Mouse (Mus musculus) kidney, adult 2 months (tissue): ENCODE data around the gene Map3k12. TPM values are rescaled to one million over a fixed set of nuclear protein-coding genes. Genes with fewer than 3 reads are reported as not detected.

Experiments used
- DNase-seq: peaks from one replicate; pipeline ENCODE4 v3.0.0; 2021
- H3K27ac ChIP-seq: fragments of 200-500 bp; 2 replicates; pipeline ENCODE4 v1.5.1; 2012; ENCODE audit warnings: low read depth, low read length, control low read depth, inconsistent platforms; ENCODE audit not compliant: insufficient read depth
- H3K27me3 ChIP-seq: fragments of 200-500 bp; replicated peaks from 2 replicates; pipeline ENCODE4 v1.6.1; 2012; ENCODE audit warnings: mild to moderate bottlenecking, moderate library complexity, low read length, inconsistent platforms; ENCODE audit not compliant: control insufficient read depth, insufficient read depth
- H3K36me3 ChIP-seq: fragments of 200-500 bp; 2 replicates; pipeline ENCODE4 v1.6.1; 2012; ENCODE audit warnings: mild to moderate bottlenecking, moderate library complexity, low read length, inconsistent platforms; ENCODE audit not compliant: control insufficient read depth, insufficient read depth
- H3K4me1 ChIP-seq: fragments of 200-500 bp; 2 replicates; pipeline ENCODE4 v1.6.1; 2011; ENCODE audit warnings: low read length; ENCODE audit not compliant: control insufficient read depth, insufficient read depth
- H3K4me3 ChIP-seq: fragments of 200-500 bp; 2 replicates; pipeline ENCODE4 v1.5.1; 2011; ENCODE audit warnings: mild to moderate bottlenecking, low read depth, low read length, control low read depth; ENCODE audit not compliant: insufficient read depth
- CTCF ChIP-seq: fragments of 200-500 bp; conservative IDR thresholded peaks from 2 replicates; pipeline ENCODE4 v1.5.1; 2011; ENCODE audit warnings: low read depth, mild to moderate bottlenecking, control low read depth, low read length, moderate library complexity, mixed read lengths; ENCODE audit not compliant: insufficient read depth, insufficient read length
- POLR2A ChIP-seq: fragments of 200-500 bp; IDR thresholded peaks from one replicate; pipeline ENCODE4 v1.6.1; 2011; ENCODE audit warnings: low read depth, low read length, control low read depth
- WGBS: fragments of 180-500 bp; shearing (Covaris S2); methylation state at CpG from one replicate; pipeline ENCODE4 v1.1.7; 2018; 5-methylcytosine and 5-hydroxymethylcytosine counted together
- polyA plus RNA-seq: library from polyadenylated mRNA; depleted of rRNA; stranded (reverse); fragments of >200 nt; gene quantifications from 2 replicates; pipeline ENCODE4 v1.2.3, GENCODE M21; 2012

The Map3k12 gene
- polyA plus RNA-seq, 1 experiment = 7.7 TPM

GRCm38 (mm10) chr15:102470183-102470604 is 46.7 kb downstream of the Map3k12 start, which contains the start of gene Pcbp2:
Gene Pcbp2, plus strand, starts transcription at chr15:102470539.
- peak; percentile 98 for DNase-seq
- Histone ChIP-seq H3K27me3 (no peaks in the 10 kb centered on the region), H3K4me1 (peaks cover 5% of the 10 kb centered on the region; the same call in 1 of the 2 replicates), H3K36me3 (no peaks in the 10 kb centered on the region; the same call in 1 of the 2 replicates), H3K4me3 (peak within 1 kb of the TSS; percentile 100), H3K27ac (peak within 1 kb of the TSS; percentile 100)
- no peak for TF ChIP-seq POLR2A
- peak; percentile 83 for TF ChIP-seq CTCF
- WGBS = under 1% methylated on average over 32 of the region's 40 CpGs

- Histone ChIP-seq H3K27me3 (no peaks in the 10 kb centered on the region), H3K36me3 (no peaks in the 10 kb centered on the region), H3K4me3 (no peak overlapping the region), H3K4me1 (peaks cover 5% of the 10 kb centered on the region; the same call in 1 of the 2 replicates), H3K27ac (no peak overlapping the region)
- 97% methylated on average over 9 of the region's 9 CpGs for WGBS
- DNase-seq = no peak
- TF ChIP-seq CTCF = no peak
- no peak for TF ChIP-seq POLR2A
Observed at GRCm38 (mm10) chr15:102468675-102469370, 48.0 kb downstream of the Map3k12 start.

DNA sequence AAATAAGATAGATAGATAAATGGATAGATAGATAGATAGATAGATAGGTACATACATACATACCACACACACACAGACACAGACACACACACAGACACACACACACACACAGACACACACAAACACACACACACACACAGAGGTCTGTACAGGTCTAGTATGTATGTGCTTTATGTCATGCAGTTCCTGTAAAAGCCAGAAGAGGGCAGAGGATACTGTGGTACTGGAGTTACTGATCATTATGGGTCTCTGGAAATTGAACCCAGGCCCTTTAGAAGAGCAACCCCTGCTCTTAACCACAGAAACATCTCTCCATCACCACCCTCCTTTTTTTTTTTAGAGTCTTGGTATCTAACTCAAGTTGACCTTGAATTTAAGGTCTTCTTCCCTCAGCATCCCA is 53.2 kb downstream of the Map3k12 start:
- H3K4me1 ChIP-seq = peaks cover 5% of the 10 kb centered on the region; the same call in 1 of the 2 replicates
- no peak overlapping the region for H3K27ac ChIP-seq
- TF ChIP-seq POLR2A (no peak), CTCF (0 out of 2 replicates have a peak, but pooled peaks have one; percentile 3)
- DNase-seq = peak; percentile 54
- H3K27me3 ChIP-seq = no peaks in the 10 kb centered on the region
- H3K36me3 ChIP-seq = 0 out of 2 replicates have a peak, but pooled peaks cover 2% of the 10 kb centered on the region
- no peak overlapping the region for H3K4me3 ChIP-seq

GRCm38 (mm10) chr15:102461430-102462075 is 55.3 kb downstream of the Map3k12 start:
- Histone ChIP-seq H3K4me3 (no peak overlapping the region), H3K4me1 (peaks cover 5% of the 10 kb centered on the region; the same call in 1 of the 2 replicates), H3K27ac (no peak overlapping the region), H3K27me3 (no peaks in the 10 kb centered on the region), H3K36me3 (0 out of 2 replicates have a peak, but pooled peaks cover 2% of the 10 kb centered on the region)
- DNase-seq = no peak
- TF ChIP-seq POLR2A (no peak), CTCF (no peak)
- 73% methylated on average over 9 of the region's 9 CpGs for WGBS

- no peak for DNase-seq
- Histone ChIP-seq H3K36me3 (0 out of 2 replicates have a peak, but pooled peaks cover 2% of the 10 kb centered on the region), H3K27ac (no peak overlapping the region), H3K27me3 (no peaks in the 10 kb centered on the region), H3K4me1 (peaks cover 5% of the 10 kb centered on the region; the same call in 1 of the 2 replicates), H3K4me3 (no peak overlapping the region)
- 36% methylated on average over 4 of the region's 4 CpGs for WGBS
- TF ChIP-seq POLR2A (no peak), CTCF (no peak)
Observed at GRCm38 (mm10) chr15:102460971-102461370, 55.9 kb downstream of the Map3k12 start.

DNA sequence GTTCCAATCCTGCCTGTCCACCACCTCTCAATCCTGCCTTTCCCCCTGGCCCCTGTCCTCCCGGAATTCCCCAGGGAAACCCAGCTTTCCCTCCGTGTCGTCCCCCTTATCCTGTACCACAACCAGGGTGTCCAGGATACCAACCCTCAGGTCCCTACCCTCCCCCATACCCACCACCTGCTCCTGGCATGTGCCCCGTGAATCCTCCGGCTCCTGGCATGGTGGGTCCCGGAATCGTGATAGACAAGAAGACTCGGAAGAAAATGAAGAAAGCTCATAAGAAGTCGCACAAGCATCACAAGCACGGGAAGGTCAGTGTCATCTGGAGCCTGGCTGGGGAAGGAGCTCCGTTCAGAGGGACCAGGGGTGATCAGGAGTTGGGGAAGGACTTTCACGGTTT is 56.5 kb downstream of the Map3k12 start:
- WGBS = 45% methylated on average over 12 of the region's 12 CpGs
- Histone ChIP-seq H3K27ac (no peak overlapping the region), H3K27me3 (no peaks in the 10 kb centered on the region), H3K4me3 (no peak overlapping the region), H3K4me1 (peaks cover 5% of the 10 kb centered on the region; the same call in 1 of the 2 replicates), H3K36me3 (0 out of 2 replicates have a peak, but pooled peaks cover 2% of the 10 kb centered on the region)
- no peak for DNase-seq
- no peak for TF ChIP-seq POLR2A
- TF ChIP-seq CTCF = no peak

GRCm38 (mm10) chr15:102459847-102460246 is 57.0 kb downstream of the Map3k12 start:
- no peak overlapping the region for H3K4me3 ChIP-seq
- 45% methylated on average over 5 of the region's 5 CpGs for WGBS
- no peak overlapping the region for H3K27ac ChIP-seq
- DNase-seq = no peak
- H3K27me3 ChIP-seq = no peaks in the 10 kb centered on the region
- H3K36me3 ChIP-seq = 0 out of 2 replicates have a peak, but pooled peaks cover 2% of the 10 kb centered on the region
- peaks cover 5% of the 10 kb centered on the region; the same call in 1 of the 2 replicates for H3K4me1 ChIP-seq
- TF ChIP-seq POLR2A (no peak), CTCF (no peak)
